Mouse (Mus musculus) spleen, adult 2 months (tissue): ENCODE measurements at regions not wholly inside any gene's neighbourhood (a gene's known extent, or its start where the extent isn't known, plus 50 kb on each side); places are given as distances from the start of the nearest gene placed in this dataset.

ENCODE experiments used
- CTCF ChIP-seq: fragments of 200-500 bp; IDR thresholded peaks from 2 replicates; pipeline ENCODE4 v1.5.1; 2011; ENCODE audit warnings: mild to moderate bottlenecking, inconsistent platforms; ENCODE audit not compliant: insufficient read depth, insufficient read length, insufficient replicate concordance; ENCODE audit errors: extremely low read depth
- POLR2A ChIP-seq: fragments of 200-500 bp; IDR thresholded peaks from 2 replicates; pipeline ENCODE4 v1.6.1; 2011; ENCODE audit warnings: low read depth, low read length, inconsistent platforms

GRCm38 (mm10) chr15:10789371-10789770, 74.9 kb upstream of the Rai14 start:
- TF ChIP-seq CTCF = no peak
- no peak for TF ChIP-seq POLR2A
